Mouse (Mus musculus) heart, adult 2 months (tissue): ENCODE measurements around the gene Slc48a1.

Source experiments
- CTCF ChIP-seq: fragments of 200-600 bp; IDR thresholded peaks from 2 replicates; pipeline ENCODE4 v1.8.1; 2022; ENCODE audit warnings: antibody characterized with exemption, mild to moderate bottlenecking, moderate library complexity
- EP300 ChIP-seq: fragments of 200-500 bp; IDR thresholded peaks from 2 replicates; pipeline ENCODE4 v1.6.1; 2011; ENCODE audit warnings: low read depth, low read length, control low read depth; ENCODE audit not compliant: insufficient read depth
- POLR2A ChIP-seq: fragments of 200-500 bp; IDR thresholded peaks from 2 replicates; pipeline ENCODE4 v1.6.1; 2011; ENCODE audit warnings: mild to moderate bottlenecking, low read depth, low read length, control low read depth; ENCODE audit not compliant: insufficient read depth

GRCm38 (mm10) chr15:97812875-97813274, 34.6 kb downstream of the Slc48a1 start:
- no peak for TF ChIP-seq POLR2A
- no peak for TF ChIP-seq CTCF
- no peak for TF ChIP-seq EP300
